Mouse (Mus musculus) thymus, postnatal 4 days (tissue): ENCODE data around the gene Uba52.
A peak's percentile ranks its signal among the peaks of the same experiment; 100 is the strongest.
"Not testable (repeated sequence)": the region's sequence is repeated elsewhere in the genome, so short reads cannot be mapped to it uniquely, and the experiment has no call there.

Experiments used
- DNase-seq: peaks from one replicate; pipeline ENCODE4 v3.0.0; 2021

Gene Uba52

GRCm38 (mm10) chr8:70529741-70530161 lies 19.1 kb upstream of the Uba52 start:
- no peak for DNase-seq

GRCm38 (mm10) chr8:70529299-70529698 lies 18.7 kb upstream of the Uba52 start:
- DNase-seq = no peak

GRCm38 (mm10) chr8:70528182-70528797 lies 17.7 kb upstream of the Uba52 start:
- DNase-seq = no peak

GRCm38 (mm10) chr8:70527512-70528181 lies 17.0 kb upstream of the Uba52 start, which contains the start of the genes Fkbp8 and Kxd1:
Gene Fkbp8, plus strand, starts transcription at chr8:70527724.
Gene Kxd1, minus strand, starts transcription at chr8:70527956.
- peak; percentile 99 for DNase-seq

- DNase-seq = no peak
Observed at GRCm38 (mm10) chr8:70527111-70527511, 16.5 kb upstream of the Uba52 start.

GRCm38 (mm10) chr8:70522592-70523403 lies 12.2 kb upstream of the Uba52 start:
- DNase-seq = peak; percentile 98

GRCm38 (mm10) chr8:70519606-70520005 lies 9.0 kb upstream of the Uba52 start:
- no peak for DNase-seq

- DNase-seq = no peak
Observed at GRCm38 (mm10) chr8:70519043-70519442, 8.4 kb upstream of the Uba52 start.

- no peak for DNase-seq
Observed at GRCm38 (mm10) chr8:70517940-70518643, 7.5 kb upstream of the Uba52 start.

- no peak for DNase-seq
Observed at GRCm38 (mm10) chr8:70513441-70513840, 2.8 kb upstream of the Uba52 start.

- no peak for DNase-seq
Observed at GRCm38 (mm10) chr8:70512253-70512903, 1.8 kb upstream of the Uba52 start.

GRCm38 (mm10) chr8:70511770-70512169 lies 1.2 kb upstream of the Uba52 start:
- no peak for DNase-seq

GRCm38 (mm10) chr8:70511174-70511573 lies 573 bp upstream of the Uba52 start:
- not testable (repeated sequence) for DNase-seq

- DNase-seq = no peak
Observed at GRCm38 (mm10) chr8:70509281-70509952, 1.2 kb downstream of the Uba52 start.

GRCm38 (mm10) chr8:70507027-70507393 lies 3.6 kb downstream of the Uba52 start:
- no peak for DNase-seq

GRCm38 (mm10) chr8:70506328-70507026 lies 4.1 kb downstream of the Uba52 start, which contains the start of gene Rex1bd:
Gene Rex1bd, minus strand, starts transcription at chr8:70506752.
- peak; percentile 97 for DNase-seq

GRCm38 (mm10) chr8:70505698-70506327 lies 4.8 kb downstream of the Uba52 start:
- DNase-seq = peak; percentile 44

- DNase-seq = peak; percentile 91
Observed at GRCm38 (mm10) chr8:70504851-70505250, 5.8 kb downstream of the Uba52 start.

GRCm38 (mm10) chr8:70504291-70504716 lies 6.3 kb downstream of the Uba52 start:
- no peak for DNase-seq

- DNase-seq = peak; percentile 79
Observed at GRCm38 (mm10) chr8:70503062-70503750, 7.4 kb downstream of the Uba52 start.
